Mouse (Mus musculus) lung, embryonic 14.5 days (tissue): ENCODE measurements around the gene Ehd2. TPM values are rescaled to one million over a fixed set of nuclear protein-coding genes. Genes with fewer than 3 reads are reported as not detected.
A peak's percentile ranks its signal among the peaks of the same experiment; 100 is the strongest.
"Not testable (repeated sequence)": the region's sequence is repeated elsewhere in the genome, so short reads cannot be mapped to it uniquely, and the experiment has no call there.

ENCODE experiments used
- ATAC-seq: fragments of 200-750 bp; cut with Nextera tagmentation; 2 replicates; pipeline ENCODE4 v1.8.0; 2017; ENCODE audit warnings: mild to moderate bottlenecking, moderate TSS enrichment, moderate library complexity; ENCODE audit not compliant: insufficient read depth
- DNase-seq: peaks from one replicate; pipeline ENCODE4 v3.0.0-alpha.2; 2015
- H3K27ac ChIP-seq: fragments of 300-500 bp; sonication (generic); 2 replicates; pipeline ENCODE4 v1.5.1; 2014; ENCODE audit warnings: low read depth, mild to moderate bottlenecking, moderate library complexity
- H3K27me3 ChIP-seq: fragments of 300-500 bp; sonication (generic); 2 replicates; pipeline ENCODE4 v1.6.1; 2014; ENCODE audit warnings: low read length, control low read depth; ENCODE audit not compliant: insufficient read depth
- H3K36me3 ChIP-seq: fragments of 300-500 bp; sonication (generic); 2 replicates; pipeline ENCODE4 v1.6.1; 2014; ENCODE audit warnings: control low read depth; ENCODE audit not compliant: insufficient read depth
- H3K4me1 ChIP-seq: fragments of 300-500 bp; sonication (generic); 2 replicates; pipeline ENCODE4 v1.6.1; 2014; ENCODE audit warnings: antibody characterized with exemption, control low read depth; ENCODE audit not compliant: insufficient read depth
- H3K4me2 ChIP-seq: fragments of 300-500 bp; sonication (generic); 2 replicates; pipeline ENCODE4 v1.6.1; 2014; ENCODE audit warnings: mild to moderate bottlenecking
- H3K4me3 ChIP-seq: fragments of 300-500 bp; sonication (generic); 2 replicates; pipeline ENCODE4 v1.5.1; 2014; ENCODE audit warnings: low read depth, low read length
- H3K9ac ChIP-seq: fragments of 300-500 bp; sonication (generic); 2 replicates; pipeline ENCODE4 v1.6.1; 2014
- H3K9me3 ChIP-seq: fragments of 300-500 bp; sonication (generic); 2 replicates; pipeline ENCODE4 v1.6.1; 2016; ENCODE audit warnings: low read depth, low read length, control low read depth
- CTCF ChIP-seq: IDR thresholded peaks from 2 replicates; pipeline ENCODE4 v1.5.1; 2016; ENCODE audit warnings: antibody characterized with exemption, low read depth
- WGBS: fragments of 180-500 bp; shearing (Covaris S2); extraction: QIAGEN DNeasy Blood & Tissue Kit; methylation state at CpG from one replicate; pipeline ENCODE4 v1.1.7; 2014; 5-methylcytosine and 5-hydroxymethylcytosine counted together
- polyA plus RNA-seq: library from polyadenylated mRNA; unstranded; fragments of >200 nt; fragmentation: Nextera tagmentation; extraction: Ambion mirVana; gene quantifications from 2 replicates; pipeline ENCODE4 v1.2.1, GENCODE M21; 2014

Gene Ehd2
- polyA plus RNA-seq, 1 experiment from 2014 or later: 61.2 TPM

DNA sequence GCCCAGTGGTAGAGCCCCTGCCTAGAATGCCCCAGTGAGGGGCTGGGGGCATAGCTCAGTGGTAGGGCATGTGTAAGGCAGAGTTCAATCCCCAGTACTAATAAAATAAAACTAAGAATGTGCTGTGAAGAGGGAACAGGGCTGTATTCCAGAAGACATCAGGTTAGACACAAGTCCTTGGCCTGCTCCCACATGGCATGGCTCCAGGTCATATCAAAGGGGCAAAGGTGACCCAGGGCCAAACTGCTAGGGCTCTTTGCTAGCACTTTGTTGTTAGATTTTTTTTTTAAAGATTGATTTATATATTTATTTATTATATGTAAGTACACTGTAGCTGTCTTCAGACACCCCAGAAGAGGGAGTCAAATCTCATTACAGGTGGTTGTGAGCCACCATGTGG, 49.0 kb downstream of the Ehd2 start:
- TF ChIP-seq CTCF: no peak
- DNase-seq (no peak), ATAC-seq (no peak)

DNA sequence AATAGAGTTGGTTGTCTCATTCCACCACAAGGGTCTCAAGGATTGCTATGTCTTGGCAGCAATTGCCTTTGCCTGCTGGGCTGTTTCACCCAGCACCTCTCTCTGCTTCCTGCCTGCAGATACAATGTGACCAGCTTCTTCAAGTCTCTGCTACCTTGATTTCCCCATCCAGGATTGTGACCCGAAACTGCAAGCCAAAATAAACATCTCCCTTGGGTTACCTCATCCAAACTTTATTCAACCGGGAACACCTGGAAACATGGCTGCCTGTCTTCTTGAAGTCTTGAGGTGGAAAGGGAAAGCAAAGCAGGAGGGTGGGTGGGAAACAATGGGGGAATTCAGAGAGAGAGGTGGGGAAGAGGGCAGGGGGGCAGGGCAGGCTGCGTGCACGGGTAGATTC, 50.4 kb downstream of the Ehd2 start:
- peaks cover 30% of the 10 kb centered on the region for H3K36me3 ChIP-seq
- H3K4me2 ChIP-seq: no peak overlapping the region
- DNase-seq (no peak), ATAC-seq (no peak)
- H3K27me3 ChIP-seq: no peaks in the 10 kb centered on the region
- peaks cover 8% of the 10 kb centered on the region; the same call in 1 of the 2 replicates for H3K4me1 ChIP-seq
- H3K9ac ChIP-seq: no peak overlapping the region
- no peak overlapping the region for H3K4me3 ChIP-seq
- no peak overlapping the region for H3K27ac ChIP-seq
- no peaks in the 10 kb centered on the region for H3K9me3 ChIP-seq
- 77% methylated on average over 4 of the region's 4 CpGs for WGBS
- TF ChIP-seq CTCF: no peak

More for the DNA sequence above, 49.0 kb downstream of the Ehd2 start:
- H3K9ac ChIP-seq: no peak overlapping the region
- H3K4me1 ChIP-seq: peaks cover 8% of the 10 kb centered on the region; the same call in 1 of the 2 replicates
- H3K27ac ChIP-seq: no peak overlapping the region
- no peaks in the 10 kb centered on the region for H3K9me3 ChIP-seq
- H3K4me2 ChIP-seq: no peak overlapping the region
- H3K27me3 ChIP-seq: no peaks in the 10 kb centered on the region
- H3K4me3 ChIP-seq: no peak overlapping the region
- peaks cover 30% of the 10 kb centered on the region for H3K36me3 ChIP-seq

DNA sequence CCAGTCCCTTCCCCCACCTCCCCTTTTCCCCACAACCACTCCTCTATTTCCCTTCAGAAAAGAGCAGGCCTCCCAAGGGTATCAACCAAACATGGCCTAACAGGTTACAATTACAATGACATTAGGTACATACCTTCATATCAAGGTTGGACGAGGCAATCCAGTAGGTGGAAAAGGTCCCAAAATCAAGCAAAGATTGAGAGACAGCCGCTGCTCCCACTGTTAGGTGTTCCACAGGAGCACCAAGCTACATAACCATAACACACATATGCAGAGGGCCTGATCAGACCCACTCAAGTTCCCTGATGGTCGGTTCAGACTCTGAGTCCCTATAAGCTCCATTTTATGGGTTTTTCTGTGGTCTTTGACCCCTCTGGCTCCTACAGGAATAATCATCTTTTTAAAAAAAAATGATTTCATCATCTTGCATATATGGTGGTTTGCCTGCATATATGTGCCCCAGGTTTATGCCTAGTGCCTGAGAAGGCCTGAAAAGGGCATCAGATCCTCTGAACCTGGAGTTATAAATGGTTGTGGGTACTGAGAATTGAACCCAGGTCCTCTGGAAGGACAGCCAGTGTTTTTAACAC, 51.1 kb downstream of the Ehd2 start:
- Histone ChIP-seq H3K27me3 (no peaks in the 10 kb centered on the region), H3K4me3 (no peak overlapping the region), H3K4me1 (peaks cover 6% of the 10 kb centered on the region; the same call in 1 of the 2 replicates), H3K36me3 (peaks cover 30% of the 10 kb centered on the region), H3K27ac (no peak overlapping the region), H3K4me2 (no peak overlapping the region), H3K9me3 (no peaks in the 10 kb centered on the region), H3K9ac (no peak overlapping the region)
- no peak for TF ChIP-seq CTCF
- ATAC-seq (no peak), DNase-seq (no peak)
- 76% methylated on average over 3 of the region's 3 CpGs for WGBS

DNA sequence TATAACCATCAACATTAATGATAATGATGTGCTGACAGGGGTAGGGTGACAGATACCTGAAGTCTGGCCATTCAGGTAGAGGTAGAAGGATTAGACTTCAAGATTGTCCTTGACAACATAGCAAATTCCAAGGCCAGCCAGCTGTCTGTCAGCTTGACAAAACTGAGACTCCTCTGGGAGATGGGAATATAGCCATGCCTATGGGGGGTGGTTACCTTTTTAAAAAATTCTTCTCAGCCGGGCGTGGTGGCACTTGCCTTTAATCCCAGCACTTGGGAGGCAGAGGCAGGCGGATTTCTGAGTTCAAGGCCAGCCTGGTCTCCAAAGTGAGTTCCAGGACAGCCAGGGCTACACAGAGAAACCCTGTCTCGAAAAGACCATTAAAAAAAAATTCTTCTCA, 51.7 kb downstream of the Ehd2 start:
- H3K4me2 ChIP-seq, H3K9me3 ChIP-seq, H3K9ac ChIP-seq, H3K4me1 ChIP-seq, H3K27me3 ChIP-seq, H3K27ac ChIP-seq, H3K4me3 ChIP-seq, ATAC-seq, DNase-seq: not testable (repeated sequence)
- H3K36me3 ChIP-seq: peaks cover 30% of the 10 kb centered on the region
- 81% methylated on average over 4 of the region's 4 CpGs for WGBS

DNA sequence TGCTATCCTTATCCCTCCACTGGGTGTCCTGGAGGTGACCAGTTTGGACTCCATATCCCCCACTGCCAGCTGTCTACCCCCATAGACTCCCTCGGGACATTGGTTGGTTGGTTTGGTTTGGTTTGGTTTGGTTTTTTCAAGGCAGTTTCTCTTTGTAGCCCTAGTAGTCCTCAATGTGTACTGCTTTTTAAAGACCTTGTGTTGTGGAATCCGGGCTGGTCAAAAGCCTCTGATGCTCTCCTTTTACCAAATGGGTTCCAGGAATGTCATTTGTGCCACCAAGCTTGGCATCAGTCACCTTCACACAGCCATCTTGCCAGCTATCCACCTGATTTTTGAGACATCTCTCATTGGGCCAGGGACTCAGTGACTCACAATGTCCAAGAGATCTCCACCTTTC, 52.6 kb downstream of the Ehd2 start:
- no peak for ATAC-seq
- 81% methylated on average over 2 of the region's 2 CpGs for WGBS
- Histone ChIP-seq H3K4me1 (no peaks in the 10 kb centered on the region), H3K27ac (no peak overlapping the region), H3K9me3 (no peaks in the 10 kb centered on the region), H3K4me2 (no peak overlapping the region), H3K4me3 (no peak overlapping the region), H3K36me3 (peaks cover 24% of the 10 kb centered on the region), H3K27me3 (no peaks in the 10 kb centered on the region), H3K9ac (no peak overlapping the region)
- no peak for TF ChIP-seq CTCF
- no peak for DNase-seq

DNA sequence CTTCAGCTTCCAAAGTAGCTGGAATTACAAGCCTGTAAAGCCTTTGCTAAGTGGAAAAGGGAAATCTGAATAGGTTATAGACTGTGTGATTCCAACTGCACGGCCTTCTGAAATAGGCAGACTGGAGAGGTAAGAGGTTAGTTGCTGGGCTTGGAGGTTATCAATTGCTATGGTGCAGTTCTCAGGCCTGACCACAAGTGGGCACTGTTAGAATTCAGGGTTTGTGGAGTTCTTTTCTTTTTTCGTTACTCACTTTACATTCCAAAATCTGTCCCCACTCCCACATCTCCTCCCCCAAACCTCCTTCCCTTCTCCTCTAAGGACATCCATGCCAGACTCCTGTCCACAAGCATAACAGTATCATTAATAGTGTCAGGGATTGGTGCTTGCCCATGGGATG, 53.1 kb downstream of the Ehd2 start:
- Histone ChIP-seq H3K4me1 (no peaks in the 10 kb centered on the region), H3K4me3 (no peak overlapping the region), H3K9me3 (no peaks in the 10 kb centered on the region), H3K27me3 (no peaks in the 10 kb centered on the region), H3K4me2 (no peak overlapping the region), H3K27ac (no peak overlapping the region), H3K9ac (no peak overlapping the region), H3K36me3 (peaks cover 19% of the 10 kb centered on the region)
- ATAC-seq (no peak), DNase-seq (peak; percentile 71)
- TF ChIP-seq CTCF: peak; percentile 75
- 35% methylated on average over 2 of the region's 2 CpGs for WGBS

DNA sequence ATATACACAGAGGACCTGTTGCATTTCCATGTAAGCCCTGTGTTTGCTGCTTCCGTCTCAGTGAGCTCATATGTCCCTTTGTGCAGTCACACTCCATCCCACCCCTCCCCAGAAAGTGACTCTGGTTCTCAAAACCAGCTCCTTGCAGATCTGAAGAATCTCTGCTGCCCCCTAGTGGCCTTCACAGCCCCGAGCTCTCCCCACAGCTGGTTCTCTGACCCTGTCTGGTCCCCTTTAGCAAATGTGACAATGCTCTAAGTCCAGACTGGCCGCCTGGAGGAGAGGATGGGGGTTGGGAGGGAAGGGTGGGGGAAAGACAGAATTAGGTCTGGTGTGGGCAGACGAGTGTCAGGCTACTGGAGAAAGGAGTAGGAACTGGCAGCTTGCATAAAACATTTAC, 55.2 kb downstream of the Ehd2 start:
- peak; percentile 87 for TF ChIP-seq CTCF
- H3K9ac ChIP-seq: no peak overlapping the region
- under 1% methylated on average over 4 of the region's 4 CpGs for WGBS

DNA sequence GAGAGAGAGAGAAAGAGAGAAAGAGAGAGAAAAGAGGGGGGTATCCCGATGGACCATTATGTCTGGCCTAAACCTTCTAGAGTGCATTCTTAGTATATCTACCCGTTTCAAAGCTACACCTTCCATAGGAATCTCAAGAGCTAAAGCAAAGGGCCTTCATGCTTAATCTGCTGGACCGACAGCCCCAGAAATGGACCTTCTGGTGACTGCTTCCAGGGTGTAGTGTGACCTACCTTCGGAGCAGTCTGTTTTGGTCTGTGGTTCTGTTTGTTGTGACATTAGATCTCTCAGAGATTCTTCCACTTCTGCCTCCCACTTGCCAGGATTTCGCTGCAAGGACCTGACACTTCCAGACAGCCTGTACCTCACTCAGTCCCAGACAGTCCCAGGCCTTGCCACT, 56.8 kb downstream of the Ehd2 start:
- no peak for TF ChIP-seq CTCF
- DNase-seq (no peak), ATAC-seq (no peak)
- Histone ChIP-seq H3K9me3 (no peaks in the 10 kb centered on the region), H3K36me3 (no peaks in the 10 kb centered on the region), H3K27me3 (no peaks in the 10 kb centered on the region), H3K4me3 (no peak overlapping the region), H3K9ac (no peak overlapping the region), H3K4me1 (no peaks in the 10 kb centered on the region), H3K4me2 (no peak overlapping the region), H3K27ac (no peak overlapping the region)
- WGBS: 68% methylated on average over 5 of the region's 5 CpGs

More for the DNA sequence above, 55.2 kb downstream of the Ehd2 start:
- DNase-seq (peak; percentile 93), ATAC-seq (peak; percentile 78)
- Histone ChIP-seq H3K9me3 (no peaks in the 10 kb centered on the region), H3K36me3 (peaks cover 6% of the 10 kb centered on the region), H3K4me2 (no peak overlapping the region), H3K4me3 (no peak overlapping the region), H3K27ac (no peak overlapping the region), H3K27me3 (no peaks in the 10 kb centered on the region), H3K4me1 (no peaks in the 10 kb centered on the region)
